Mouse (Mus musculus) intestine, embryonic 15.5 days (tissue): ENCODE results near the gene Nop9. TPM values are rescaled to one million over a fixed set of nuclear protein-coding genes. Genes with fewer than 3 reads are reported as not detected.
A peak's percentile ranks its signal among the peaks of the same experiment; 100 is the strongest.

Experiments used
- ATAC-seq: fragments of 200-750 bp; cut with Nextera tagmentation; 2 replicates; pipeline ENCODE4 v1.8.0; 2017; ENCODE audit warnings: moderate TSS enrichment, moderate library complexity
- H3K27ac ChIP-seq: fragments of 300-500 bp; sonication (generic); 2 replicates; pipeline ENCODE4 v1.5.1; 2015; ENCODE audit warnings: mild to moderate bottlenecking, inconsistent platforms
- H3K27me3 ChIP-seq: fragments of 300-500 bp; sonication (generic); replicated peaks from 2 replicates; pipeline ENCODE4 v1.6.1; 2015; ENCODE audit warnings: inconsistent platforms
- H3K36me3 ChIP-seq: fragments of 300-500 bp; sonication (generic); 2 replicates; pipeline ENCODE4 v1.6.1; 2015; ENCODE audit warnings: inconsistent platforms
- H3K4me1 ChIP-seq: fragments of 300-500 bp; sonication (generic); replicated peaks from 2 replicates; pipeline ENCODE4 v1.6.1; 2015; ENCODE audit warnings: inconsistent platforms
- H3K4me2 ChIP-seq: fragments of 300-500 bp; sonication (generic); replicated peaks from 2 replicates; pipeline ENCODE4 v1.6.1; 2015; ENCODE audit warnings: mild to moderate bottlenecking, inconsistent platforms
- H3K4me3 ChIP-seq: fragments of 300-500 bp; sonication (generic); replicated peaks from 2 replicates; pipeline ENCODE4 v1.5.1; 2015; ENCODE audit warnings: inconsistent platforms
- H3K9ac ChIP-seq: fragments of 300-500 bp; sonication (generic); 2 replicates; pipeline ENCODE4 v1.6.1; 2015; ENCODE audit warnings: inconsistent platforms
- H3K9me3 ChIP-seq: fragments of 300-500 bp; sonication (generic); 2 replicates; pipeline ENCODE4 v1.6.1; 2016; ENCODE audit warnings: inconsistent platforms
- WGBS: fragments of 180-500 bp; shearing (Covaris S2); methylation state at CpG from one replicate; pipeline ENCODE4 v1.1.7; 2015; 5-methylcytosine and 5-hydroxymethylcytosine counted together
- polyA plus RNA-seq: library from polyadenylated mRNA; unstranded; fragments of >200 nt; fragmentation: Nextera tagmentation; extraction: Ambion mirVana; gene quantifications from 2 replicates; pipeline ENCODE4 v1.2.1, GENCODE M21; 2015

Nop9 gene
- polyA plus RNA-seq = 35.6 and 36.0 TPM in 2 replicates

DNA sequence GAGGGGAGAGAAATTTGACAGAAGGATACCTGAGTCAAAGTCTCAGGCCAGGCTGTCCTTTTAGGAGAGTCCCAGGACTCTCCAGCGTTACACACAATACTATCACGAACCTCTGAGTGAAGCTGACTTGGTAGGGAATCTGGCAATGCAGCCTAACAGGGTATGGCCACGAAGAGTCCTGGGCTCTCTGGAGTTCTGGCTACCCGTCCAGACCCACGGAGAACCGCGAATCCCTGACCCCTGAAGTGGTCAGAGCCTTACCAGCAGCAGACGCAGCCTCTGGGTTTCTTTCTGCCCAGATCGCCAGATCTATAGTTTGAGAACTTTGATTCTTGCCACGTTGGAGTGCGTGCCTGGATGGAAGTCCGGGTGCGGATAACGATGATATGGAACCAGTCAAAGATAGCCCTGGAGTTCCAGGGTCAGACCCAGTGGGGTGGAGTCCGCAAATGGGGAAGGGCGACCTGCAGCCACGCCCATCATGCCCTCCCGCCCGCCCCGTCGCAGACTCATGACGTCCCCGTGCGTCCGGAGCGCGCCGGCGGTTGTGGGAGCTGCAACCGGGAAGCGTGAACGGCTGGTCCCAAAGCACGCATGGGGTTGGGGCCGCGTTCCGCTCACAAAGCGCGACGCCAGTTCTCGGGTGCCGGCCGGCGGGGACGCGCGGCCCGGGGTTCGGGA lies at the start of gene Nop9, which contains the start of gene Dhrs1:
Gene Nop9, plus strand, starts transcription at position 514 of the 681 bp plus-strand sequence.
Gene Dhrs1, minus strand, starts transcription at position 511 of the 681 bp plus-strand sequence.
- no peaks in the 10 kb centered on the region for H3K27me3 ChIP-seq

DNA sequence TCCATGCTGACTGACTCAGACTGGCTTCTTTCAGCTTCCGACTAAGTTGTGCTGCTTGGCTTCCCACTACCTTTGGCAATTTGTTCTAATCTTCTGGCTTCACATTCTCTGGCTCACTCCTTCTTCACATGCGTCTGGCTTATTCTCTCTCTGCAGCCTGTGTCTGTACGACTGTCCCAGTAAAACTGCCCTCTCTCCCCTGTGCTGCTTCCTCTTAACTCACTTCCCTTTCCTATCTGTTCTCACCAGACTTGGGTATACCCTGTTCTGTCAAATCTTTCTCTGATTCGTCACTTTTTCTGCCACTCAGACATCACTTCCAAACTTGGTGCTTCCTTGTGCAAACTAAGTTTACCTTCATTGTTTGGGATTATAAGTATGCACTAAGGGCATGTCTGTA lies 48.3 kb upstream of the Nop9 start:
- no peaks in the 10 kb centered on the region for H3K4me1 ChIP-seq
- 79% methylated on average over 4 of the region's 4 CpGs for WGBS
- H3K4me3 ChIP-seq = no peak overlapping the region
- H3K4me2 ChIP-seq = no peak overlapping the region
- H3K27me3 ChIP-seq = no peaks in the 10 kb centered on the region
- H3K36me3 ChIP-seq = no peaks in the 10 kb centered on the region
- no peak for ATAC-seq
- no peak overlapping the region for H3K9ac ChIP-seq
- H3K9me3 ChIP-seq = no peaks in the 10 kb centered on the region
- no peak overlapping the region for H3K27ac ChIP-seq

More for the DNA sequence above, at the start of gene Nop9, which contains the start of gene Dhrs1:
- Histone ChIP-seq H3K9ac (peak within 1 kb of the TSS; percentile 81), H3K4me1 (peaks cover 26% of the 10 kb centered on the region), H3K4me2 (peak within 1 kb of the TSS; percentile 89), H3K9me3 (no peaks in the 10 kb centered on the region), H3K36me3 (peaks cover 15% of the 10 kb centered on the region), H3K4me3 (peak within 1 kb of the TSS; percentile 92), H3K27ac (peak within 1 kb of the TSS; percentile 56)
- WGBS = 1% methylated on average over 42 of the region's 48 CpGs
- ATAC-seq = peak; percentile 95

- H3K4me2 ChIP-seq = no peak overlapping the region
- no peak for ATAC-seq
- no peaks in the 10 kb centered on the region for H3K4me1 ChIP-seq
- no peak overlapping the region for H3K4me3 ChIP-seq
- 66% methylated on average over 9 of the region's 9 CpGs for WGBS
- no peak overlapping the region for H3K9ac ChIP-seq
- no peaks in the 10 kb centered on the region for H3K36me3 ChIP-seq
- no peaks in the 10 kb centered on the region for H3K9me3 ChIP-seq
- no peak overlapping the region for H3K27ac ChIP-seq
- H3K27me3 ChIP-seq = no peaks in the 10 kb centered on the region
Measured at GRCm38 (mm10) chr14:55701131-55701530, 44.4 kb upstream of the Nop9 start.

DNA sequence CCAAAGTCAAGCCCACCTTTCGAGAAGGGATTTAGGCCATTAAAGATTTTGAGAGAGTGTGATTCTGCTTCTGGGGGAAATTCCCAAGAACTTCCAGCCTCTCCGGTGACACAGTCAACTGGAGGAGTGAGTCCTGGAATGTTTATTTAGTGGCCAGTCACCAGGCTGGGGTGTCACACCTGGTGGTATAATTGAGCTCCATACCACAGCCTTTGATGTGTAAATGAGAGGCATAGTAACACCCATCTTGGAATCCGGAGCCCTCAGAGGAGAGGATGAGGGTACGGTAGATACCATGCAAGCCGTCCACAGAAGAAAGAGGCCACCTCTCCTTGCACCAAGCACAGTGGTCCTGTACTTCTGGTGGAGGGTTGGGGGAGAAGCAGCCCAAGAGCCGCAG lies 42.7 kb upstream of the Nop9 start:
- no peaks in the 10 kb centered on the region for H3K36me3 ChIP-seq
- H3K27ac ChIP-seq = no peak overlapping the region
- no peak overlapping the region for H3K4me2 ChIP-seq
- no peaks in the 10 kb centered on the region for H3K9me3 ChIP-seq
- H3K27me3 ChIP-seq = no peaks in the 10 kb centered on the region
- no peak for ATAC-seq
- WGBS = 49% methylated on average over 6 of the region's 6 CpGs
- no peak overlapping the region for H3K9ac ChIP-seq
- H3K4me1 ChIP-seq = no peaks in the 10 kb centered on the region
- H3K4me3 ChIP-seq = no peak overlapping the region

GRCm38 (mm10) chr14:55706051-55706600 lies 39.4 kb upstream of the Nop9 start:
- Histone ChIP-seq H3K4me3 (no peak overlapping the region), H3K36me3 (no peaks in the 10 kb centered on the region)
- WGBS = 87% methylated on average over 8 of the region's 8 CpGs

DNA sequence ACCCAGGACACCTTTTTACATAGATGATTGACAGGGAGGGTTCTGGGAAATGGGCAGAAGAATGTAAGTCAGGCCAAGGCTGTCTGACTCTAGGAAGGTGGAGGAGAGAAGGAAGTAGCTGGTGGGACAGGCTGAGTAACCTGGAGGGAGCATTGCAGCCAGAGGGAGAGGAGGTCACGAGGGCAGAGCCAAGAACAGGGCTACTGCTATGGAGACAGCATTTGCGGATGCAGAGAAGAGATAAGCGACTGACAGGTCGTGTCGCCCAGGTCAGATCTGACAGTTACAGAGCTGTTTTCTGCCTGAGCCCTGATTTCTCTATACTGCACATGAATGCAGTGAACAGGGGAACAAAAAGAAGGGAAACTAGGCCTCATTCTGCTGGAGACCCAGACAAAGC lies 38.1 kb upstream of the Nop9 start:
- no peak overlapping the region for H3K4me2 ChIP-seq
- no peak overlapping the region for H3K27ac ChIP-seq
- no peak for ATAC-seq
- H3K9me3 ChIP-seq = no peaks in the 10 kb centered on the region
- H3K27me3 ChIP-seq = peaks cover 1% of the 10 kb centered on the region; the same call in 1 of the 2 replicates
- H3K4me1 ChIP-seq = no peaks in the 10 kb centered on the region
- 78% methylated on average over 5 of the region's 5 CpGs for WGBS
- no peak overlapping the region for H3K4me3 ChIP-seq
- no peak overlapping the region for H3K9ac ChIP-seq
- no peaks in the 10 kb centered on the region for H3K36me3 ChIP-seq

More at GRCm38 (mm10) chr14:55706051-55706600, 39.4 kb upstream of the Nop9 start:
- H3K4me1 ChIP-seq = no peaks in the 10 kb centered on the region
- no peaks in the 10 kb centered on the region for H3K9me3 ChIP-seq
- no peak overlapping the region for H3K4me2 ChIP-seq
- no peak for ATAC-seq
- no peak overlapping the region for H3K27ac ChIP-seq
- no peaks in the 10 kb centered on the region for H3K27me3 ChIP-seq
- H3K9ac ChIP-seq = no peak overlapping the region

GRCm38 (mm10) chr14:55709509-55709908 lies 36.0 kb upstream of the Nop9 start:
- Histone ChIP-seq H3K27ac (no peak overlapping the region), H3K9ac (no peak overlapping the region), H3K27me3 (peaks cover 4% of the 10 kb centered on the region; the same call in 1 of the 2 replicates), H3K36me3 (no peaks in the 10 kb centered on the region), H3K4me3 (no peak overlapping the region), H3K4me2 (no peak overlapping the region), H3K9me3 (no peaks in the 10 kb centered on the region), H3K4me1 (peaks cover 13% of the 10 kb centered on the region)
- 85% methylated on average over 4 of the region's 4 CpGs for WGBS
- ATAC-seq = no peak

DNA sequence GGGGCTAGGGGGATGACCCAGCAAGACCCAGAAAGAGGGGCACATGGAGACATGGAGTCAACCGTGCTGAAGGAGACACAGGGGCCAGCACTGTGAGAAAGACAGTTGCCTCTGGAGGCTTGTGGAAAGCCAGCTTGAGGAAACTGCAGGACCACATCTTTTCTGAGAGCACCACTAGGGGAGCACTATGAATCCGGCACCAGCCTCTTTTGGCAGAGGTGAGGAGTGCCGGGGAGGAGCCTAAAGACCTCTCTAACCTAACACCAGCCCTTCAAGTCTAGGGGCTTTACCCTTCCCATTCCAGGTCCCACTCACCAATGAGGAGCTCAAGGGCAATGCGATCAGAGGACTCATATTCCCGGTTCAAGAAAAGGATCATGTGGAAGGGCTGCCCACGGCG lies 33.7 kb upstream of the Nop9 start:
- Histone ChIP-seq H3K36me3 (no peaks in the 10 kb centered on the region), H3K9me3 (no peaks in the 10 kb centered on the region), H3K4me1 (peaks cover 13% of the 10 kb centered on the region), H3K9ac (no peak overlapping the region), H3K4me3 (no peak overlapping the region), H3K27ac (no peak overlapping the region), H3K27me3 (peaks cover 4% of the 10 kb centered on the region; the same call in 1 of the 2 replicates), H3K4me2 (no peak overlapping the region)
- ATAC-seq = no peak
- 77% methylated on average over 7 of the region's 7 CpGs for WGBS

- Histone ChIP-seq H3K27me3 (peaks cover 4% of the 10 kb centered on the region; the same call in 1 of the 2 replicates), H3K36me3 (0 out of 2 replicates have a peak, but pooled peaks cover 1% of the 10 kb centered on the region), H3K9ac (peak overlapping the region; percentile 34), H3K4me1 (peaks cover 13% of the 10 kb centered on the region), H3K27ac (no peak overlapping the region), H3K4me2 (peak overlapping the region; percentile 72), H3K9me3 (no peaks in the 10 kb centered on the region), H3K4me3 (peak overlapping the region; percentile 23)
- ATAC-seq = peak; percentile 74
- 10% methylated on average over 25 of the region's 25 CpGs for WGBS
Measured at GRCm38 (mm10) chr14:55713007-55713728, 32.3 kb upstream of the Nop9 start.

GRCm38 (mm10) chr14:55713729-55714122 lies 31.8 kb upstream of the Nop9 start, which contains the start of gene Tgm1:
Gene Tgm1, minus strand, starts transcription at chr14:55713926.
- peaks cover 4% of the 10 kb centered on the region; the same call in 1 of the 2 replicates for H3K27me3 ChIP-seq
- peak within 1 kb of the TSS; percentile 72 for H3K4me2 ChIP-seq
- ATAC-seq = peak; percentile 52
- H3K9ac ChIP-seq = peak within 1 kb of the TSS; percentile 34
- H3K4me1 ChIP-seq = peaks cover 13% of the 10 kb centered on the region
- H3K9me3 ChIP-seq = no peaks in the 10 kb centered on the region
- 0 out of 2 replicates have a peak, but pooled peaks cover 4% of the 10 kb centered on the region for H3K36me3 ChIP-seq
- WGBS = 25% methylated on average over 4 of the region's 4 CpGs
- peak within 1 kb of the TSS; percentile 23 for H3K4me3 ChIP-seq
- H3K27ac ChIP-seq = no peak within 1 kb of the TSS

- Histone ChIP-seq H3K4me2 (no peak overlapping the region), H3K9ac (no peak overlapping the region), H3K27me3 (peaks cover 4% of the 10 kb centered on the region; the same call in 1 of the 2 replicates), H3K9me3 (no peaks in the 10 kb centered on the region), H3K4me3 (no peak overlapping the region), H3K4me1 (peaks cover 13% of the 10 kb centered on the region), H3K36me3 (0 out of 2 replicates have a peak, but pooled peaks cover 4% of the 10 kb centered on the region), H3K27ac (no peak overlapping the region)
- WGBS = 25% methylated on average over 6 of the region's 6 CpGs
- ATAC-seq = peak; percentile 32
Measured at GRCm38 (mm10) chr14:55714893-55715292, 30.6 kb upstream of the Nop9 start.

- peaks cover 4% of the 10 kb centered on the region; the same call in 1 of the 2 replicates for H3K27me3 ChIP-seq
- H3K4me2 ChIP-seq = no peak overlapping the region
- H3K4me3 ChIP-seq = no peak overlapping the region
- H3K9me3 ChIP-seq = no peaks in the 10 kb centered on the region
- ATAC-seq = no peak
- no peak overlapping the region for H3K9ac ChIP-seq
- 94% methylated on average over 6 of the region's 6 CpGs for WGBS
- H3K4me1 ChIP-seq = peaks cover 18% of the 10 kb centered on the region
- no peak overlapping the region for H3K27ac ChIP-seq
- H3K36me3 ChIP-seq = peaks cover 4% of the 10 kb centered on the region; the same call in 1 of the 2 replicates
Measured at GRCm38 (mm10) chr14:55716271-55716670, 29.2 kb upstream of the Nop9 start.
